Mouse (Mus musculus) liver, embryonic 11.5 days (tissue): ENCODE results near the gene Susd4. TPM values are rescaled to one million over a fixed set of nuclear protein-coding genes. Genes with fewer than 3 reads are reported as not detected.

Experiments
- ATAC-seq: fragments of 200-750 bp; cut with Nextera tagmentation; replicated peaks from 2 replicates; pipeline ENCODE4 v1.8.0; 2017; ENCODE audit warnings: moderate number of reproducible peaks, mild to moderate bottlenecking, moderate TSS enrichment, moderate library complexity; ENCODE audit not compliant: low FRiP score
- DNase-seq: peaks from one replicate; pipeline ENCODE4 v3.0.0-alpha.2; 2017; ENCODE audit warnings: low spot score
- H3K27ac ChIP-seq: fragments of 300-500 bp; sonication (generic); 2 replicates; pipeline ENCODE4 v1.5.1; 2014; ENCODE audit warnings: mild to moderate bottlenecking, low read depth, low read length, control low read depth
- H3K27me3 ChIP-seq: fragments of 300-500 bp; sonication (generic); replicated peaks from 2 replicates; pipeline ENCODE4 v1.6.1; 2014; ENCODE audit warnings: low read length, mixed read lengths; ENCODE audit not compliant: control insufficient read depth, insufficient read depth
- H3K36me3 ChIP-seq: fragments of 300-500 bp; sonication (generic); 2 replicates; pipeline ENCODE4 v1.6.1; 2014; ENCODE audit warnings: mild to moderate bottlenecking, low read length, moderate library complexity, mixed read lengths; ENCODE audit not compliant: control insufficient read depth, insufficient read depth
- H3K4me1 ChIP-seq: fragments of 300-500 bp; sonication (generic); replicated peaks from 2 replicates; pipeline ENCODE4 v1.6.1; 2014; ENCODE audit warnings: low read length, mixed read lengths; ENCODE audit not compliant: control insufficient read depth, insufficient read depth
- H3K4me2 ChIP-seq: fragments of 300-500 bp; sonication (generic); 2 replicates; pipeline ENCODE4 v1.6.1; 2014; ENCODE audit warnings: mild to moderate bottlenecking, control low read depth, moderate library complexity
- H3K4me3 ChIP-seq: fragments of 300-500 bp; sonication (generic); 2 replicates; pipeline ENCODE4 v1.5.1; 2014; ENCODE audit warnings: low read depth, low read length, control low read depth
- H3K9ac ChIP-seq: fragments of 300-500 bp; sonication (generic); 2 replicates; pipeline ENCODE4 v1.6.1; 2014; ENCODE audit warnings: low read depth, low read length, control low read depth
- H3K9me3 ChIP-seq: fragments of 300-500 bp; sonication (generic); 2 replicates; pipeline ENCODE4 v1.6.1; 2016; ENCODE audit warnings: low read length, inconsistent platforms, mixed read lengths; ENCODE audit not compliant: control insufficient read depth
- WGBS: fragments of 180-500 bp; shearing (Covaris S2); extraction: QIAGEN DNeasy Blood & Tissue Kit; methylation state at CpG from one replicate; pipeline ENCODE4 v1.1.7; 2014; 5-methylcytosine and 5-hydroxymethylcytosine counted together
- polyA plus RNA-seq: library from polyadenylated mRNA; unstranded; fragments of >200 nt; fragmentation: Nextera tagmentation; extraction: Ambion mirVana; gene quantifications from 2 replicates; pipeline ENCODE4 v1.2.1, GENCODE M21; 2014

Gene Susd4
- polyA plus RNA-seq, 1 experiment from 2014 or later, result 4.6 TPM

DNA sequence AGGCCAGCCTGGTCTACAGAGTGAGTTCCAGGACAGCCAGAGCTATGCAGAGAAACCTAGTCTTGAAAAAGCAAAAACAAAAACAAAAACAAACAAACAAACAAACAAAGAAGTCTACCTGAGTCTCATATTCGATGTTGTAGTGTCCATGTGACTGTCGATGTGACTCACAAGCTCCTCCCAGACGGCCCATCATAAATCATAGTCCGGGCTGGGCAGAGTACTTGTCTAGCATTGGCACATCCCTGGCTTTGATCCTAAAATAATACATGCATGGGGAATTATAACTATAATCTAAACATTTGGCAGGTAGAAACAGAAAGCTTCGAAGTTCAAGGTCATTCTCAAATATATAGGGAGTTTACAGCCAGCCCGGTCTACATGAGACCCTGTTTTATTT is 162.8 kb downstream of the Susd4 start:
- 84% methylated on average over 6 of the region's 6 CpGs for WGBS
- H3K4me1 ChIP-seq, result no peaks in the 10 kb centered on the region
- H3K9ac ChIP-seq, result no peak overlapping the region
- ATAC-seq (no peak), DNase-seq (no peak)
- no peaks in the 10 kb centered on the region for H3K36me3 ChIP-seq
- no peak overlapping the region for H3K4me2 ChIP-seq
- no peaks in the 10 kb centered on the region for H3K27me3 ChIP-seq
- no peaks in the 10 kb centered on the region for H3K9me3 ChIP-seq
- no peak overlapping the region for H3K4me3 ChIP-seq
- no peak overlapping the region for H3K27ac ChIP-seq

DNA sequence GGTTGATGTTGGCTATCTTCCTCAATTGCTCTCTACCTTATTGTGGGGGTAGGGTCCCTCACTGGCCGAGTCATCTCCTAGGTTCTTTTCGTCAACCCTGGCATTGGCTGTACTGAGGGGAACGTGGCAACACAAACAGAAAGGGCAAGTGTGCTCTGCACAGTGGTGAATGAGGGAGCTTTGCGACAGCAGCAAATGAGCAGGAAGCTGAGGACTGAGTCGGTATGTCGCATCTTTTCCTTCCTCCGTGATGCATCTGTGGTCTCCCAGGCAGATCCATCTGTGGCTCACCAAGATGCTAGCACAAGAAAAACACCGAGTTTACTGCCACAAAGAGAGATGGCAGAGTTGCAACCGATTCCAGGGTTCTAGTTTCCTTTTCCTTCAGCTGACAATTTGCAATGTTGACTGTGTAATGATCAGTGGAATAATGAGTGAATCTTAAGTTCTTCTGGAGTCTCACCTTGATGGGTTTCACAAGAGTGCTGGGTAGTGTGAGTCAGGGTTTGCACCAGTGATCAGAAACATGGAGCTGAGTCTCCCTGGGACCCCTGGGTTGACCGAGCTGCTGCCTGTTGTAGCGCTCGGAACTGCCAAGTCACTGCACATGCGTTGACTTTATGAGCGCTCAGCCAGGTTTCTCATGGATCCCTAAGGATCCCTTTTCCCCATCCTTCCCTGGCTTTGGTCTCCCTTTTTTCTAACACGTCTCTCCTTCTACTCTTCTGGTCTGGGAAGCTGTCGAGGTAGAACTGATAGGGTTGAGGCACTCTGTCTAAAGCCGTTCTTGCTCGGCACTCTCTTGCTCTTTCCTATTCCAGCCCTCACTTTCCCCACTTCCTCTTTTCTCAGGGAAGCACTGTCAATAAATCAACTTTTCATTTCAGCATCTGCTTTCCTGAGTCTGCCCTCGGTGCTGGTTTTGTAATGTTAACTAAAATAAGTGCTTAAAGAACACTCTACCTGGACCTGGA is 164.5 kb downstream of the Susd4 start:
- Histone ChIP-seq H3K4me3 (0 out of 2 replicates have a peak overlapping the region, but pooled peaks have one; percentile 4), H3K4me2 (peak overlapping the region; percentile 37), H3K27me3 (no peaks in the 10 kb centered on the region), H3K4me1 (no peaks in the 10 kb centered on the region), H3K9me3 (no peaks in the 10 kb centered on the region), H3K9ac (no peak overlapping the region), H3K27ac (no peak overlapping the region), H3K36me3 (no peaks in the 10 kb centered on the region)
- 48% methylated on average over 19 of the region's 19 CpGs for WGBS
- DNase-seq, result no peak
- no peak for ATAC-seq

DNA sequence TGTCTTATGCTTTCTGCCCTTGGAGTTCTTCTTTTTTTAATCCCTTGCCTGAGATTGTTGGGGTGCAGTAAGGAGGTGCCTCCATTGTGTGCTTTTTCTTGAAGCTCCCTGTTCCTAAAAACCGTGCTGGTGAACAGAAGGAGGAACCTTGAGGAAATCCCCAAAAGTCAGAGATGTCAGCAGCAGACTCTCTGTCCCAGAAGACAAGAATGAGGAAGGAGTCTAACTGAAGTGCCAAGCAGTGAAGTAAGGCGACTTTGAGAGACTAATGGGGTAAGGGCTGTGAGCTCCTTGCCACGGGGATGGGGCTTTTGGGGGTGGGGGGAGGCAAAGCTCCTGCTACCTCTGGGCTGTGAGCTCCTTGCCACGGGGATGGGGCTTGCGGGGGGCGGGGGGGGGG is 171.8 kb downstream of the Susd4 start:
- DNase-seq (no peak), ATAC-seq (no peak)
- WGBS, result 36% methylated on average over 6 of the region's 6 CpGs
- Histone ChIP-seq H3K9me3 (no peaks in the 10 kb centered on the region), H3K9ac (no peak overlapping the region), H3K27ac (no peak overlapping the region), H3K4me1 (no peaks in the 10 kb centered on the region), H3K4me3 (no peak overlapping the region), H3K27me3 (no peaks in the 10 kb centered on the region), H3K4me2 (no peak overlapping the region), H3K36me3 (no peaks in the 10 kb centered on the region)

DNA sequence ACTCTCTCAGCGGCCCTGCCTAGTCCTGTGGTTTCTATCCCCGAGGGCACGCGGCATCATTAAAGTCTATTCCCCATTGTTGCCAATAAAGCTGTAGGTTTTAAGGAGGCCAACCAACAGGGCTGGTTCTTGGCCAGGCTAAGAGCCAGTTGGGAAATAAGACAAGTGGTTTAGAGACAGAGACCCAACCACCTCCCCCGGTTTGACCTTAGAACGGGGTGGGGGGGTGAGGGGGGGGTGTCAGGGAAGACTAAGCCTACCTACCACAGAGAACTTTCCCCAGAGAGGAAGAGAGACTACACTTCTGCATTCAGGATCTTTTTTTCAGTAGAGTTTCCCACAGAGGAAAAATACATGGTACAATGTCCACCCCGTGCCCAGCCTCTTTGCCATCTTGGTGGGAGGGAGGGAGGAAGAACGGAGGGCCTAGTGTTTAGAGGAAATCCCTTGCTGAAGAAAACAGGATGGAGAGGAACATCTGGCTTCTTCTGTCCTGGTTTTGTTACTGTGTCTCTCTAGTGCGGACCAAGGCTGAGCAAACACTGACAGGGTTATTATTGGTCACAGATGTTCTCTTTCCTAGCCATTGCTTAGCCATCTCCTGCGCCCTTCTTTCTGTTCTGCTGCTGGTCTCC is 173.9 kb downstream of the Susd4 start:
- Histone ChIP-seq H3K27me3 (no peaks in the 10 kb centered on the region), H3K36me3 (no peaks in the 10 kb centered on the region), H3K4me3 (no peak overlapping the region), H3K9me3 (no peaks in the 10 kb centered on the region), H3K27ac (no peak overlapping the region), H3K4me2 (no peak overlapping the region), H3K4me1 (no peaks in the 10 kb centered on the region), H3K9ac (no peak overlapping the region)
- ATAC-seq (no peak), DNase-seq (no peak)
- WGBS, result 66% methylated on average over 10 of the region's 10 CpGs

DNA sequence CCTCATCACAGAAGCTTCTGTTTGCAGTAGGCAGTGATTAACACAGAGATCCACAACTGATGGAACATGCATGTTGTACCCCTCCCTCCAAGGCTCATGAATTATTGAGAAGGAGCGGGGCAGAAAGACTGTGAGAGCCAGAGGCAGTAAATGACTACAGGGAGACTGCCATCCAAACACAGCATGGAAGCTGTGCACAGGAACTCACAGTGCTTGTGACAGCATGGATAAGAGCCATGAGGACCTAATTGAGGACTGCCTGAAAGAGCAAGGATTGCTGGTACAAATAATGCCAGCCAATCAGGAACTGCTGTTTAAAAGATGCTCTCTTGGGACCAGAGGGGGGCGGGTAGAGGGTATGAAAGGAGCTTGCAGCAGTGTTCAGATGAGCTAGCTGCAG is 178.3 kb downstream of the Susd4 start:
- Histone ChIP-seq H3K27me3 (no peaks in the 10 kb centered on the region), H3K27ac (no peak overlapping the region), H3K4me2 (no peak overlapping the region), H3K4me1 (no peaks in the 10 kb centered on the region), H3K4me3 (no peak overlapping the region), H3K9ac (no peak overlapping the region), H3K9me3 (no peaks in the 10 kb centered on the region), H3K36me3 (no peaks in the 10 kb centered on the region)
- DNase-seq (no peak), ATAC-seq (no peak)
- 83% methylated on average over 2 of the region's 2 CpGs for WGBS

DNA sequence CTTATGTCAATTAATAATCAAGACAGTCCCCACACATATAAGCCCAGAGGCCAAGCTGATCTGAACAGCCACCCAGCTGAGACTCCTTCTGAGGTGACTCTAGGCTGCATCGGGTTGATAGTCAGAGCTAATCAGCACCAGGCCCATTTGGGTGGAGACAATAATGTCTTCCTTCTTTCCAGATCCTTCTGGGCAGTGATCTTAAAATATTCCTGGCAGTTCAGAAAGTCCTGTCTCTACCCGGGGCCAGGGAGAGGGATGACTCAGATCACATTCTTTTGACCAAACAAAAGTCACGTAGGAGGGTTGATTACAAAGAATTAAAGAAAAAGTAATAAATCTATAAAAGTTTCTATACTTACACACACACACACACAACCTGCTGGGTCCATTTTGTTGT is 180.3 kb downstream of the Susd4 start:
- 84% methylated on average over 3 of the region's 3 CpGs for WGBS
- no peak for ATAC-seq
- no peak overlapping the region for H3K4me2 ChIP-seq

DNA sequence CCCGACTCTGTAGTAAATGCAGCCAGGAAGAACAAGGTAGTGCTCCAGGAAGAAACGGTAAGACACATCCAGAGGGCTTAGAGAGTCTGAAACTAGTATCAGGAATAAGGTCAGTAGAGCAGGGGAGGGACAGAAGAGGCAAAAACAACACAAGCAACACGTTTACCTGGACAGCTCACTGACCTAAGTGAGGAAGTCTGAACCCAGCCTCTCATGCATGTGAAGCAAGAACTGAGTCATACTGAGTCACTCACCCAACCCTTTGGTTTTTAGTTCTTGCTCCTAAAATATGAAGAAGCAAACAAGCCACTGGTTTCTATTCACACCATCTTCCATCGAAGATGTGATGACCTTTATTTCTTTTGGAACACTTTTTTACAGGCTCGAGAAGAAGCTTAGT is 181.0 kb downstream of the Susd4 start:
- WGBS, result 73% methylated on average over 5 of the region's 5 CpGs
- DNase-seq, result no peak
- H3K27me3 ChIP-seq, result no peaks in the 10 kb centered on the region
- H3K9me3 ChIP-seq, result no peaks in the 10 kb centered on the region
- no peaks in the 10 kb centered on the region for H3K4me1 ChIP-seq
- H3K4me3 ChIP-seq, result no peak overlapping the region
- H3K36me3 ChIP-seq, result no peaks in the 10 kb centered on the region
- H3K9ac ChIP-seq, result no peak overlapping the region
- ATAC-seq, result no peak
- no peak overlapping the region for H3K4me2 ChIP-seq
- no peak overlapping the region for H3K27ac ChIP-seq

More for the DNA sequence above, 180.3 kb downstream of the Susd4 start:
- H3K27me3 ChIP-seq, result no peaks in the 10 kb centered on the region
- H3K4me3 ChIP-seq, result no peak overlapping the region
- no peak for DNase-seq
- H3K36me3 ChIP-seq, result no peaks in the 10 kb centered on the region
- no peak overlapping the region for H3K27ac ChIP-seq
- no peak overlapping the region for H3K9ac ChIP-seq
- H3K4me1 ChIP-seq, result no peaks in the 10 kb centered on the region
- H3K9me3 ChIP-seq, result no peaks in the 10 kb centered on the region

DNA sequence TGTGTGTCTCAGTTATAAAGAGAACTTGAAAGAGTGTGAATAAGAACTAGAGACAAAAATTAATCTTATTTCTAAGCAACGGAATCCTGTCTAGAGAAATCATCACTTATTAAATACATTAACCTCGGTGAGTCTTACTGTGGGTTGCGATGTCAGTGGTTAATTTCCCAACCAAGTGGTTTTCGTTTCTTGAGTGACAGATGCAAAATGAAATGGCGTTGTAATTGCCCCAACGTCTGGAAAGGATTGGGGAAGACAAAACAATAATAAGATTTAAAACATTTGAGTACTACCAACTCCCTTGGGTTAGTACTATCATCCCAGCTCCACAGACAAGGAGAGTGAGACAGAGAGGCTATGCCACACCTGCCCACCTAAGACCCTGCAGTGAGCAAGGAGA is 181.9 kb downstream of the Susd4 start:
- no peak overlapping the region for H3K4me3 ChIP-seq
- H3K4me2 ChIP-seq, result no peak overlapping the region
- H3K27ac ChIP-seq, result no peak overlapping the region
- no peaks in the 10 kb centered on the region for H3K36me3 ChIP-seq
- no peaks in the 10 kb centered on the region for H3K27me3 ChIP-seq
- no peak overlapping the region for H3K9ac ChIP-seq
- 79% methylated on average over 6 of the region's 6 CpGs for WGBS
- no peaks in the 10 kb centered on the region for H3K4me1 ChIP-seq
- no peaks in the 10 kb centered on the region for H3K9me3 ChIP-seq
- DNase-seq (no peak), ATAC-seq (no peak)
